Mouse (Mus musculus): Measurements from ENCODE around the gene H1foo.

DNA sequence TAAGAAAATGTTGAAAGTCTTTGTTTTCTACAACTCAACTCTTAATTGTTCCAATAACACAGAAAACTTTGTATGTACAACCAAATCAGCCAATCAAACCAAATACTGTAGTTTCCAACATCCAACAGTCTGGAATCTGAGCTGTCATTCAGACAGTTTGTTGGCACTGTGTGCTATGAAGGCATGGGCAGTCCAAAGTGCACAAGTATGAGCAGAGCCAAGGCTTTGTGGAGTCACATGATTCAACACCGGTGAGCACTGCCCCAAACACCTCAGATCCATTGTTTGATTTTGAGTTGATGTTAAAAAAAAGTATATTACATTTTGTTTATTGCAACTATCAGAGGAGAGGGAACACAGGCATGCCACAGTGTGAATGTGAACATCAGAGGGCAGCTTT is 4.1 kb upstream of the H1foo start:
- TF ChIP-seq CTCF (IDR thresholded peaks at IDR 0.05; ENCODE audit: extremely low read depth, insufficient read depth, low read length) = no peak
- no peak for TF ChIP-seq POLR2A (IDR thresholded peaks at IDR 0.05; ENCODE audit: extremely low read depth, insufficient read depth, low read length)
